Mouse (Mus musculus): Measurements from ENCODE around the gene Gm13283. TPM values are rescaled to one million over a fixed set of nuclear protein-coding genes. Genes with fewer than 3 reads are reported as not detected.
"Not testable (repeated sequence)": the region's sequence is repeated elsewhere in the genome, so short reads cannot be mapped to it uniquely, and the experiment has no call there.

Gene Gm13283
- total RNA-seq, 1 experiment = not detected

GRCm38 (mm10) chr4:88749926-88750325, 10.0 kb upstream of the Gm13283 start:
- no peak overlapping the region for H3K9ac ChIP-seq (ENCODE audit: insufficient read depth, low read depth, low read length, poor library complexity, severe bottlenecking)
- H3K36me3 ChIP-seq (ENCODE audit: control insufficient read depth, insufficient read depth, low read length, poor library complexity, severe bottlenecking) = no peaks in the 10 kb centered on the region
- no peak for DNase-seq (ENCODE audit: low read depth, low spot score)
- TF ChIP-seq CHD2 (IDR thresholded peaks at IDR 0.05; ENCODE audit: low read depth, low read length) = no peak
- no peak for TF ChIP-seq ZC3H11A (IDR thresholded peaks at IDR 0.05; ENCODE audit: borderline replicate concordance, low read depth, low read length)
- no peak for TF ChIP-seq ZNF384 (IDR thresholded peaks at IDR 0.05; ENCODE audit: low read depth, low read length)
- no peak for TF ChIP-seq MAFK (IDR thresholded peaks at IDR 0.05; ENCODE audit: insufficient read depth, low read depth, low read length)
- no peak for TF ChIP-seq HCFC1 (IDR thresholded peaks at IDR 0.05; ENCODE audit: borderline replicate concordance, insufficient read depth, low read length)
- no peak overlapping the region for H3K4me3 ChIP-seq (ENCODE audit: insufficient read depth in 1 of 2, low read depth in 1 of 2, low read length in 2 of 2, poor library complexity in 1 of 2, severe bottlenecking in 1 of 2)
- no peaks in the 10 kb centered on the region for H3K4me1 ChIP-seq (ENCODE audit: control insufficient read depth in 2 of 2, insufficient read depth in 2 of 2, low read length in 2 of 2, poor library complexity in 1 of 2)
- no peaks in the 10 kb centered on the region for H3K9me3 ChIP-seq (ENCODE audit: control insufficient read depth, insufficient read depth, low read depth, low read length)
- in situ Hi-C loops (cut with MboI; ENCODE audit: low sequenced_read_pairs in 2 of 2, unreplicated experiment in 2 of 2) = no loop called here
- no peak overlapping the region for H3K27ac ChIP-seq (ENCODE audit: insufficient read depth, low read depth, low read length, poor library complexity, severe bottlenecking)

DNA sequence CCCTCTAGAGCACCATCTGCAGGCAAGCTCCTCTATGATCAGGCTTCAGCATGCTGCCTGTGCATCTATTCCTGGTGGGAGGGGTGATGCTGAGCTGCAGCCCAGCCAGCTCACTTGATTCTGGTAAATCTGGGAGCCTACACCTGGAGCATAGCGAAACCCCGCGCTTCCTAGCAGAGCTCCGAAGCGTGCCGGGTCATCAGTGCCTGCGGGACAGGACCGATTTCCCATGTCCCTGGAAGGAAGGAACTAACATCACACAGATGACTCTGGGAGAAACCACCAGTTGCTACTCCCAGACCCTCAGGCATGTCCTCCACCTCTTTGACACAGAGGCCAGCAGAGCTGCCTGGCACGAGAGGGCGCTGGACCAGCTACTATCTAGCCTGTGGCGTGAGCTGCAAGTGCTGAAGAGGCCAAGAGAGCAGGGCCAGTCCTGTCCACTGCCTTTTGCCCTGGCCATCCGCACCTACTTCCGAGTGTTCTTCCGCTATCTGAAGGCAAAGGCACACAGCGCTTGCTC, 5.0 kb upstream of the Gm13283 start, which contains the start of gene Gm13271:
TSS of gene Gm13271 (plus strand) at position 51 of the 523 bp plus-strand sequence.
- H3K4me3 ChIP-seq (ENCODE audit: insufficient read depth in 1 of 2, low read depth in 1 of 2, low read length in 2 of 2, poor library complexity in 1 of 2, severe bottlenecking in 1 of 2); H3K36me3 ChIP-seq (ENCODE audit: control insufficient read depth, insufficient read depth, low read length, poor library complexity, severe bottlenecking); H3K27ac ChIP-seq (ENCODE audit: insufficient read depth, low read depth, low read length, poor library complexity, severe bottlenecking); H3K4me1 ChIP-seq (ENCODE audit: control insufficient read depth in 2 of 2, insufficient read depth in 2 of 2, low read length in 2 of 2, poor library complexity in 1 of 2); DNase-seq (ENCODE audit: low read depth, low spot score); H3K9ac ChIP-seq (ENCODE audit: insufficient read depth, low read depth, low read length, poor library complexity, severe bottlenecking); H3K9me3 ChIP-seq (ENCODE audit: control insufficient read depth, insufficient read depth, low read depth, low read length); in situ Hi-C loops (cut with MboI; ENCODE audit: low sequenced_read_pairs in 2 of 2, unreplicated experiment in 2 of 2): not testable (repeated sequence)

DNA sequence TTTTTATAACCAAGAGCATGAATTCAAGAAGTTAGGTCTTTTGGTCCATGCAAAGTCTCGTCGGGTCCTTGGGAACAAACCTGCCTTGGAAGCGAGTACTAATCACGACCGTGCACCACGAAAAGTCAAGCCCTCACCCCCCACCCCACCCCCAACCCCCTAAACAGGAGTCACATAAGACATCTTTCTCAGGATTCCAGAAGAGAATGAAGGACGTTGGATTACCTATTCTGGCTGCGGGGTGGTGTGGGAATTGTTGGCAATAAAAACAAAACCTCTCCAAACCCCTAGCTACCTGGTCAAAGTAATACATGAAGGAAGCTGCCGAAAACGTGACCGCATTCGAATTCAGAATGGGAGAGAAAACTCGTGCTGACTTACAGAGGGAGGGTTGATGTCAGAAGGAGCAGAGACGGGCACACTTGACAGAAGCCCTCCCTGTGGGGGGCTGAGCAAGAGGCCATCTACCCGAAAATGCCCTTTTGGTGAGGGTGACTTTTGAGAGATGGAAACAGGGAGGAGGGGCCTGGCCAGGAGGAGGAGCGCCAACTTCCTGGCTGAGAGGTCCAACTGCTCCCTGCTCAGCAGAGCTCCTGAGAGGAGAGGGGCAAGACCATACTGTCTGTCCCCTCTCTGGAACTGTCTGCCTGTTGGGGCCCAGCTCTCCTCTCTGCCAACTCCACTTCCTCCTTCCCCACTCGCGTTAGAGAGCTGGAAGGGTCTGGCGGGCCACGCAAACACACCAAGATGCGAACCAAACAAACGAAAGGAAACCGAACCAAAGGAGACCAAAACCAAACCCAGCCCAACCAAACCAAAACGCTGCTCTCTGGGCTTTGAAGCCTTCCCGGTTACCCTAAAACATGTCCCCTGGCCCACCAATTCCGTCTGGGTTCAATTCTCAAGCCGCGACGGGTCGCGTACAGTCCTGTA, 3.1 kb upstream of the Gm13283 start:
- DNase-seq (ENCODE audit: low read depth, low spot score); in situ Hi-C loops (cut with MboI; ENCODE audit: low sequenced_read_pairs in 2 of 2, unreplicated experiment in 2 of 2); H3K4me1 ChIP-seq (ENCODE audit: control insufficient read depth in 2 of 2, insufficient read depth in 2 of 2, low read length in 2 of 2, poor library complexity in 1 of 2); H3K9me3 ChIP-seq (ENCODE audit: control insufficient read depth, insufficient read depth, low read depth, low read length); H3K9ac ChIP-seq (ENCODE audit: insufficient read depth, low read depth, low read length, poor library complexity, severe bottlenecking); H3K27ac ChIP-seq (ENCODE audit: insufficient read depth, low read depth, low read length, poor library complexity, severe bottlenecking); H3K36me3 ChIP-seq (ENCODE audit: control insufficient read depth, insufficient read depth, low read length, poor library complexity, severe bottlenecking); H3K4me3 ChIP-seq (ENCODE audit: insufficient read depth in 1 of 2, low read depth in 1 of 2, low read length in 2 of 2, poor library complexity in 1 of 2, severe bottlenecking in 1 of 2): not testable (repeated sequence)

DNA sequence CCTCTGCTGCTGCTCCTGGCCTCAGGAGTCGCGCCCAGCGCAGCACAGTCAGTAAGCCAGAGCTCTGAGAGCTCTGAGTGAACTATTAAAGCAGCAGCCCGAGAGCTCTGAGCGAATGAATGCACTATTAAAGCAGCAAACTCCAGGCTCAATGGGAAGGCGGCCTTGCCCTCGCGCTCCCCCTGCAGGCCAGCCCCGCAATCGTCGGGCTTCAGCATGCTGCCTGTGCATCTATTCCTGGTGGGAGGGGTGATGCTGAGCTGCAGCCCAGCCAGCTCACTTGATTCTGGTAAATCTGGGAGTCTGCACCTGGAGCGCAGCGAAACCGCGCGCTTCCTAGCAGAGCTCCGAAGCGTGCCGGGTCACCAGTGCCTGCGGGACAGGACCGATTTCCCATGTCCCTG, 2.3 kb upstream of the Gm13283 start:
- DNase-seq (ENCODE audit: low read depth, low spot score); H3K27ac ChIP-seq (ENCODE audit: insufficient read depth, low read depth, low read length, poor library complexity, severe bottlenecking); H3K9me3 ChIP-seq (ENCODE audit: control insufficient read depth, insufficient read depth, low read depth, low read length); H3K9ac ChIP-seq (ENCODE audit: insufficient read depth, low read depth, low read length, poor library complexity, severe bottlenecking); H3K4me1 ChIP-seq (ENCODE audit: control insufficient read depth in 2 of 2, insufficient read depth in 2 of 2, low read length in 2 of 2, poor library complexity in 1 of 2); in situ Hi-C loops (cut with MboI; ENCODE audit: low sequenced_read_pairs in 2 of 2, unreplicated experiment in 2 of 2); H3K4me3 ChIP-seq (ENCODE audit: insufficient read depth in 1 of 2, low read depth in 1 of 2, low read length in 2 of 2, poor library complexity in 1 of 2, severe bottlenecking in 1 of 2); H3K36me3 ChIP-seq (ENCODE audit: control insufficient read depth, insufficient read depth, low read length, poor library complexity, severe bottlenecking): not testable (repeated sequence)

- in situ Hi-C loops (cut with MboI; ENCODE audit: low sequenced_read_pairs in 2 of 2, unreplicated experiment in 2 of 2) = not testable (repeated sequence)
These were observed 1.2 kb upstream of the Gm13283 start for GRCm38 (mm10) chr4:88758751-88759150.

GRCm38 (mm10) chr4:88760431-88760830, 512 bp downstream of the Gm13283 start:
- H3K4me3 ChIP-seq (ENCODE audit: insufficient read depth in 1 of 2, low read depth in 1 of 2, low read length in 2 of 2, poor library complexity in 1 of 2, severe bottlenecking in 1 of 2); H3K9ac ChIP-seq (ENCODE audit: insufficient read depth, low read depth, low read length, poor library complexity, severe bottlenecking); DNase-seq (ENCODE audit: low read depth, low spot score); H3K36me3 ChIP-seq (ENCODE audit: control insufficient read depth, insufficient read depth, low read length, poor library complexity, severe bottlenecking); in situ Hi-C loops (cut with MboI; ENCODE audit: low sequenced_read_pairs in 2 of 2, unreplicated experiment in 2 of 2); H3K27ac ChIP-seq (ENCODE audit: insufficient read depth, low read depth, low read length, poor library complexity, severe bottlenecking); H3K9me3 ChIP-seq (ENCODE audit: control insufficient read depth, insufficient read depth, low read depth, low read length); H3K4me1 ChIP-seq (ENCODE audit: control insufficient read depth in 2 of 2, insufficient read depth in 2 of 2, low read length in 2 of 2, poor library complexity in 1 of 2): not testable (repeated sequence)

More at GRCm38 (mm10) chr4:88758751-88759150, 1.2 kb upstream of the Gm13283 start:
- not testable (repeated sequence) for H3K9me3 ChIP-seq (ENCODE audit: control insufficient read depth, insufficient read depth, low read depth, low read length); H3K9ac ChIP-seq (ENCODE audit: insufficient read depth, low read depth, low read length, poor library complexity, severe bottlenecking); DNase-seq (ENCODE audit: low read depth, low spot score); H3K36me3 ChIP-seq (ENCODE audit: control insufficient read depth, insufficient read depth, low read length, poor library complexity, severe bottlenecking); H3K4me1 ChIP-seq (ENCODE audit: control insufficient read depth in 2 of 2, insufficient read depth in 2 of 2, low read length in 2 of 2, poor library complexity in 1 of 2); H3K27ac ChIP-seq (ENCODE audit: insufficient read depth, low read depth, low read length, poor library complexity, severe bottlenecking); H3K4me3 ChIP-seq (ENCODE audit: insufficient read depth in 1 of 2, low read depth in 1 of 2, low read length in 2 of 2, poor library complexity in 1 of 2, severe bottlenecking in 1 of 2)

DNA sequence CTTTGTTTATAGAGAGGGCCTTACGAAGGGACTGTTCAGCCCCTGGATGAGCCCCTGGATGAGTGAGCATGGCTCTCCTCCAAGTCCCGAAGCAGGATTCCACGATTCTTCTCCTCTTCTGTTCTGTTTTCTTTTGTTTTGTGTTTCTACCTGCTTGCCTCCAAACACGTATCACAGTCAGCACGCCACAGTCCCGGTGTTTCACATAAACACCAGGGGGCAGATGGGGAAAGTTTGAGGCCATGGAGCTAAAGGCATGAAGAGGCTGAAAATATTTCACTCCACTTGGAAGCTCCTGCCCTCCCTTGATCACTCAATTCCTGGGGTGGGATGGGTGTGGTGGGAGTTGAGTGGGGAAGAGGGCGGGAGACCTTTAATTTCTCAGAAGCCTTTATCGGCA, 1.9 kb downstream of the Gm13283 start:
- in situ Hi-C loops (cut with MboI; ENCODE audit: low sequenced_read_pairs in 2 of 2, unreplicated experiment in 2 of 2); DNase-seq (ENCODE audit: low read depth, low spot score): not testable (repeated sequence)

More for the DNA sequence above, 1.9 kb downstream of the Gm13283 start:
- H3K4me1 ChIP-seq (ENCODE audit: control insufficient read depth in 2 of 2, insufficient read depth in 2 of 2, low read length in 2 of 2, poor library complexity in 1 of 2); H3K4me3 ChIP-seq (ENCODE audit: insufficient read depth in 1 of 2, low read depth in 1 of 2, low read length in 2 of 2, poor library complexity in 1 of 2, severe bottlenecking in 1 of 2); H3K27ac ChIP-seq (ENCODE audit: insufficient read depth, low read depth, low read length, poor library complexity, severe bottlenecking); H3K36me3 ChIP-seq (ENCODE audit: control insufficient read depth, insufficient read depth, low read length, poor library complexity, severe bottlenecking); H3K9ac ChIP-seq (ENCODE audit: insufficient read depth, low read depth, low read length, poor library complexity, severe bottlenecking); H3K9me3 ChIP-seq (ENCODE audit: control insufficient read depth, insufficient read depth, low read depth, low read length): not testable (repeated sequence)
